Mouse (Mus musculus) C2C12 (cell line): ENCODE results near the gene Selp.

Experiments
- CTCF ChIP-seq: IDR thresholded peaks from one replicate; pipeline ENCODE4 v1.5.1; 2011; ENCODE audit not compliant: control insufficient read depth, insufficient read depth, insufficient read length
- MAX ChIP-seq: IDR thresholded peaks from one replicate; pipeline ENCODE4 v1.6.1; 2011; ENCODE audit warnings: mild to moderate bottlenecking, control low read depth

GRCm38 (mm10) chr1:164069261-164069660, 45.8 kb upstream of the Selp start:
- TF ChIP-seq CTCF = no peak
- TF ChIP-seq MAX = no peak
